Mouse (Mus musculus): ENCODE measurements around the gene Mgat2. TPM values are rescaled to one million over a fixed set of nuclear protein-coding genes. Genes with fewer than 3 reads are reported as not detected.
A peak's percentile ranks its signal among the peaks of the same experiment; 100 is the strongest.

Gene Mgat2
- polyA plus RNA-seq, 1 experiment from 2014 or later = 38.5 TPM

GRCm38 (mm10) chr12:69184342-69185295 lies 662 bp downstream of the Mgat2 start:
- 2% methylated on average over 62 of the region's 86 CpGs for WGBS

GRCm38 (mm10) chr12:69185371-69185770 lies 1.4 kb downstream of the Mgat2 start:
- no peaks in the 10 kb centered on the region for H3K27me3 ChIP-seq
- no peak for ATAC-seq (ENCODE audit: low read depth)
- peak overlapping the region; percentile 88 for H3K4me3 ChIP-seq
- 78% methylated on average over 7 of the region's 7 CpGs for WGBS
- H3K4me1 ChIP-seq (replicated peaks) = peaks cover 31% of the 10 kb centered on the region
- H3K36me3 ChIP-seq = peaks cover 37% of the 10 kb centered on the region
- no peak overlapping the region for H3K27ac ChIP-seq (replicated peaks)
- peak overlapping the region; percentile 96 for H3K4me2 ChIP-seq
- peak overlapping the region; percentile 91 for H3K9ac ChIP-seq
- no peaks in the 10 kb centered on the region for H3K9me3 ChIP-seq

More at GRCm38 (mm10) chr12:69184342-69185295, 662 bp downstream of the Mgat2 start:
- Histone ChIP-seq H3K9me3 (no peaks in the 10 kb centered on the region), H3K9ac (peak overlapping the region; percentile 91), H3K27ac (replicated peaks) (peak overlapping the region; percentile 95), H3K36me3 (peaks cover 29% of the 10 kb centered on the region), H3K4me1 (replicated peaks) (peaks cover 31% of the 10 kb centered on the region), H3K4me2 (peak overlapping the region; percentile 96), H3K4me3 (peak overlapping the region; percentile 88), H3K27me3 (no peaks in the 10 kb centered on the region)
- peak; percentile 74 for ATAC-seq (ENCODE audit: low read depth)

GRCm38 (mm10) chr12:69186811-69187471 lies 3.0 kb downstream of the Mgat2 start:
- Histone ChIP-seq H3K9ac (0 out of 2 replicates have a peak overlapping the region, but pooled peaks have one; percentile 1), H3K36me3 (peaks cover 33% of the 10 kb centered on the region), H3K27me3 (no peaks in the 10 kb centered on the region), H3K4me2 (no peak overlapping the region), H3K27ac (replicated peaks) (no peak overlapping the region), H3K4me1 (replicated peaks) (peaks cover 31% of the 10 kb centered on the region), H3K4me3 (no peak overlapping the region), H3K9me3 (no peaks in the 10 kb centered on the region)
- ATAC-seq (ENCODE audit: low read depth) = no peak
- WGBS = 78% methylated on average over 5 of the region's 5 CpGs

GRCm38 (mm10) chr12:69190074-69190473 lies 6.1 kb downstream of the Mgat2 start:
- Histone ChIP-seq H3K27ac (replicated peaks) (no peak overlapping the region), H3K27me3 (no peaks in the 10 kb centered on the region), H3K4me1 (replicated peaks) (peaks cover 22% of the 10 kb centered on the region), H3K9me3 (no peaks in the 10 kb centered on the region), H3K9ac (no peak overlapping the region), H3K36me3 (peaks cover 29% of the 10 kb centered on the region), H3K4me3 (no peak overlapping the region), H3K4me2 (no peak overlapping the region)
- no peak for ATAC-seq (ENCODE audit: low read depth)
- 88% methylated on average over 9 of the region's 9 CpGs for WGBS

- no peak overlapping the region for H3K27ac ChIP-seq (replicated peaks)
- H3K9ac ChIP-seq = no peak overlapping the region
- H3K4me2 ChIP-seq = no peak overlapping the region
- no peaks in the 10 kb centered on the region for H3K27me3 ChIP-seq
- no peak overlapping the region for H3K4me3 ChIP-seq
- no peaks in the 10 kb centered on the region for H3K9me3 ChIP-seq
- ATAC-seq (ENCODE audit: low read depth) = no peak
- H3K36me3 ChIP-seq = peaks cover 29% of the 10 kb centered on the region
- H3K4me1 ChIP-seq (replicated peaks) = peaks cover 21% of the 10 kb centered on the region
- 94% methylated on average over 1 of the region's 1 CpGs for WGBS
These were observed 6.6 kb downstream of the Mgat2 start for GRCm38 (mm10) chr12:69190522-69190921.

- Histone ChIP-seq H3K36me3 (peaks cover 29% of the 10 kb centered on the region), H3K27ac (replicated peaks) (no peak overlapping the region), H3K9me3 (no peaks in the 10 kb centered on the region), H3K4me2 (no peak overlapping the region), H3K4me3 (no peak overlapping the region), H3K4me1 (replicated peaks) (peaks cover 26% of the 10 kb centered on the region), H3K27me3 (no peaks in the 10 kb centered on the region), H3K9ac (no peak overlapping the region)
- WGBS = 92% methylated on average over 5 of the region's 5 CpGs
- ATAC-seq (ENCODE audit: low read depth) = no peak
These were observed 7.4 kb downstream of the Mgat2 start for GRCm38 (mm10) chr12:69191396-69191795.

- WGBS = 94% methylated on average over 2 of the region's 2 CpGs
- peaks cover 24% of the 10 kb centered on the region for H3K36me3 ChIP-seq
- no peak for ATAC-seq (ENCODE audit: low read depth)
These were observed 8.7 kb downstream of the Mgat2 start for GRCm38 (mm10) chr12:69192637-69193036.

GRCm38 (mm10) chr12:69196444-69197377 lies 12.8 kb downstream of the Mgat2 start, which contains the start of gene Gm49383:
TSS of gene Gm49383 (minus strand) at chr12:69197104.
- Histone ChIP-seq H3K27me3 (no peaks in the 10 kb centered on the region), H3K9ac (peak within 1 kb of the TSS; percentile 88), H3K4me2 (peak within 1 kb of the TSS; percentile 97), H3K4me1 (replicated peaks) (peaks cover 33% of the 10 kb centered on the region), H3K4me3 (peak within 1 kb of the TSS; percentile 84), H3K9me3 (no peaks in the 10 kb centered on the region), H3K36me3 (peaks cover 11% of the 10 kb centered on the region), H3K27ac (replicated peaks) (peak within 1 kb of the TSS; percentile 94)
- under 1% methylated on average over 75 of the region's 75 CpGs for WGBS
- ATAC-seq (ENCODE audit: low read depth) = peak; percentile 88

More at GRCm38 (mm10) chr12:69192637-69193036, 8.7 kb downstream of the Mgat2 start:
- H3K9me3 ChIP-seq = no peaks in the 10 kb centered on the region
- no peak overlapping the region for H3K27ac ChIP-seq (replicated peaks)
- H3K9ac ChIP-seq = no peak overlapping the region
- H3K4me1 ChIP-seq (replicated peaks) = peaks cover 18% of the 10 kb centered on the region
- no peaks in the 10 kb centered on the region for H3K27me3 ChIP-seq
- H3K4me2 ChIP-seq = no peak overlapping the region
- H3K4me3 ChIP-seq = no peak overlapping the region

GRCm38 (mm10) chr12:69197378-69198163 lies 13.6 kb downstream of the Mgat2 start:
- no peaks in the 10 kb centered on the region for H3K27me3 ChIP-seq
- peaks cover 11% of the 10 kb centered on the region for H3K36me3 ChIP-seq
- peak overlapping the region; percentile 84 for H3K4me3 ChIP-seq
- peak; percentile 80 for ATAC-seq (ENCODE audit: low read depth)
- no peaks in the 10 kb centered on the region for H3K9me3 ChIP-seq
- H3K27ac ChIP-seq (replicated peaks) = peak overlapping the region; percentile 94
- peaks cover 33% of the 10 kb centered on the region for H3K4me1 ChIP-seq (replicated peaks)
- under 1% methylated on average over 93 of the region's 94 CpGs for WGBS
- H3K9ac ChIP-seq = peak overlapping the region; percentile 88
- peak overlapping the region; percentile 97 for H3K4me2 ChIP-seq

GRCm38 (mm10) chr12:69198164-69198535 lies 14.2 kb downstream of the Mgat2 start, which contains the start of gene Dnaaf2:
TSS of gene Dnaaf2 (minus strand) at chr12:69198429.
- Histone ChIP-seq H3K4me3 (peak within 1 kb of the TSS; percentile 84), H3K27me3 (no peaks in the 10 kb centered on the region), H3K36me3 (peaks cover 11% of the 10 kb centered on the region), H3K4me2 (peak within 1 kb of the TSS; percentile 97), H3K27ac (replicated peaks) (peak within 1 kb of the TSS; percentile 94), H3K9ac (peak within 1 kb of the TSS; percentile 88), H3K4me1 (replicated peaks) (peaks cover 33% of the 10 kb centered on the region), H3K9me3 (no peaks in the 10 kb centered on the region)
- under 1% methylated on average over 18 of the region's 18 CpGs for WGBS
- ATAC-seq (ENCODE audit: low read depth) = peak; percentile 24
